Mouse (Mus musculus) heart, adult 11 months (tissue): ENCODE measurements around the gene Aagab.

ENCODE experiments used
- DNase-seq: peaks from one replicate; pipeline ENCODE4 v3.0.0; 2022

Aagab gene

GRCm38 (mm10) chr9:63649841-63650545 lies 47.5 kb downstream of the Aagab start:
- peak; percentile 93 for DNase-seq

GRCm38 (mm10) chr9:63650905-63651304 lies 48.4 kb downstream of the Aagab start:
- DNase-seq: peak; percentile 97

DNA sequence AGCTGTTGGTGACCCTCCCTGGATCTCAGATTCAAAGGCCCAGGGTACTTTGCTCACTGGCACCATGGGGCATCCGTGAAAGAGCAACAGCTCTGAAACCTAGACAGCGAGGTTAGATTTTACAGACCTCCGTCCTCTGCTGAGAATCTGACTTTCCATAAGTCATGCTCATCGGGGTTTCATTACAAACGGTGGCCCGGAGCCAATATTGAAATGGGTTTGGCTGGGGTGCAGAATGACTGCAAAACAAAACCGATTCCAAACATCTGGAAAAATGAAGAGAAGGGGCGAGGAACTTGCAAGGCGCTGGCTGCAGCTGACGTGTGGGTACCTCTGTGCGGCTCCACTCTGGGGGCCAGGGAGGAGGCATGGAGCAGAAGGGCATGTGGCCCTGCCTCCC lies 49.1 kb downstream of the Aagab start:
- DNase-seq: peak; percentile 95

DNA sequence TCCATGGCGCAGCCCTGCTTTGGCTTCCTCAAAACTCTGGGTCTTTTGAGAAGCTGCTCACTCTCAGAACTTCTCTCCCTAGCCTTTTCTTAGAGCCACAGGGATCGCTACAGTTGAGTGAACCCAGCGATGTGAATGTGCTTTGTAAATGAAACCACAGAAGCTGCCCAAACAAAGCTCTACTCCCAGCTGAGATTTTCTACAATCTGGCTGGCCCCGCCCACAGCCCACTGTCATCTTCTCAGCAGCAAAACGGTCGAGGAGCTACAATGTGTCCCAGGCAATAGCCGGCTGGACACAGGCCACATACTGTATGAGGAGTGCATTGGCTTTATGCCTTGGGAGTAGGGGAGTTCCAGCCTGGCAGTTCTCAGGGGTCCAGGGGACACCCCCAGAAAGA lies 51.2 kb downstream of the Aagab start:
- DNase-seq: peak; percentile 92

GRCm38 (mm10) chr9:63654575-63654974 lies 52.1 kb downstream of the Aagab start:
- DNase-seq: peak; percentile 93

DNA sequence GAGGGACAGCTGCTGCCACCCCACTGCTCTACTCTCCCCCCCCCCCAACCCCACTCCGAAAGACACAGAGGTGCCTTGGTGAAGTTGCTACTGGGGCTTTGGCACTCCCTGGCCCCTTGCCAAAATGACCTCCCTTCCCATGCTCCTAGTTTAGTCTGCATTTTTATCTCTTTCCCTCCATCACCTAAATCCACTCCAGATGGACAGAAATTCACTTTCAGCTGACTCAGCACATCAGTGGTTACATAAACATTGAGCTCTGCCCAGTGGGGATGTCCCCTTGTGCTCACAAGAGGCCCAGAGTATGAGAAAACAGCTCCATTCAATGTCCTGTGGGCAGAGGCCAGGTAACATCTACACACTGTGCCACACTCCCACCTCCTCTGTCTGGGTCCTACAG lies 52.6 kb downstream of the Aagab start:
- DNase-seq: no peak

DNA sequence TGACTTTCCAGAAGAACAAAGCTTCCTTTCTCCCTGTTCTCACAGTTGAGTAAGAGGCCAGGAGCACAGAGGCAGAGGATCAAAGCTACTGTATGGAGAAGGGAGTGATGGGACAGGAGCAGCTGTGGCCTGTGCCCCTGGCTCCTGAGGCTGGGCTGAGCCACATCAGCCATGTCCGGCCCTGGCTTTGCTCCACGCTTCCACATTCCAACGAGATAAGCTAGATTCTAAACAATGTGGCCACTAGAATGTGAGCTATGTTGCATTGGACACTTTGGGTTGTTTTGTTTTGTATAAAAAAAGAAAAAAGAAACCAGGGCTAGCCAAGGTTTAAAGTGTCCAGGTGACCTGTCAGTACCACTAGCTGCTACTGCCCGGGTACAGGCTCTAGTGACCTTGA lies 54.7 kb downstream of the Aagab start:
- peak; percentile 92 for DNase-seq

DNA sequence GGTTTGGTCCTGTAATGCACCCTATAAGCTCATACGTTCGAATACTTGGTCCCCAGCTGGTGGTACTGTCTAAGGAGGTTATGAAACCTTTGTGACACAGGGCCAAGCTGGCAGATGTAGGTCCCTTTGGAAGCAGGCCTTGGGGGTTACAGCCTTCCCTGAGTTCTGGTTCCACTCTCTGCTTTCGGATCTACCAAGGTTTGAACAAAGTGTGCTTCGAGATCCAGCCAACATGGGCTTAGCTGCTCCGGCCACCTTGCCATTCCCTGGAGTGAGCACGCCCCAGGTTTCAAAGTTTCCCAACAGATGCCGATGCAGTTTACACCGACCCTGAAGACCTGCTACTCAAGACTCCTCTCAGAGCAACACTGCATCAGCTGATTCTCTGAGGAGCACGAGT lies 56.0 kb downstream of the Aagab start:
- no peak for DNase-seq

DNA sequence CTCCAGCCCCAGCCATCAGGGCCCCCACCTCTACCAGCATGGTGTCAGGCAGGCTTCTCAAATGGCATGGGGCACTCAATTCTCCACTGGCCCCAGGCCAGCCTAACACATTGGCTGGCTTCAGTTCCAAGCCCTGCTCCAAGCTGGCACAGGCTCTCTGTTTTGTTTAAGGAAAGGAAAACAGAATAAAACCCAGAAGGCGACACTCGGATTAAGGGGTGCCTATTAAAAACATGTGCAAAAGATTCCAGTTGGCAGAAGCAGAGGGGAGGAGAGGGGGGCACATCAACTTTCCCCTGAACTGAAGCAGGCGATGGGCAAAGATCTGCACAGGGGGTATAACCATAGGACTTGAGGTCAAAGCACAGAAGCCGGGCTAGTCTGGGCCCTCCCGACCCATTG lies 56.5 kb downstream of the Aagab start:
- DNase-seq: peak; percentile 93

- DNase-seq: no peak
Measured at GRCm38 (mm10) chr9:63660061-63660460, 57.6 kb downstream of the Aagab start.

DNA sequence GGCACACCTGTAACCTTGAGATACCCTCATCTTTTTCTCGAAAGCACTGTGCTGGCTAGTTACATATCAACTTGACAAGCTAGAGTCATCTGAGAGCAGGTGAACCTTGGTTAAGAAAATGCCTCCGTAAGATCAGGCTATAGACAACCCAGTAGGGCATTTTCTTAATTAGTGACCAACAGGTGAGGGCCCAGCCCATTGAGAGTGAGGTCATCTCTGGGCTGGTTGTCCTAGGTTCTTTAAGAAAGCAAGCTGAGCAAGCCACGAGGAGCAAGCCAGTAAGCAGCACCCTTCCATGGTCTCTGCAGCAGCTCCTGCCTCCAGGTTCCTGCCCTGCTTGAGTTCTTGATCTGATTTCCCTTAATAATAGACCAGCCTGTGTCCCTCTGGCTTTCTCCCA lies 58.2 kb downstream of the Aagab start:
- DNase-seq: no peak

DNA sequence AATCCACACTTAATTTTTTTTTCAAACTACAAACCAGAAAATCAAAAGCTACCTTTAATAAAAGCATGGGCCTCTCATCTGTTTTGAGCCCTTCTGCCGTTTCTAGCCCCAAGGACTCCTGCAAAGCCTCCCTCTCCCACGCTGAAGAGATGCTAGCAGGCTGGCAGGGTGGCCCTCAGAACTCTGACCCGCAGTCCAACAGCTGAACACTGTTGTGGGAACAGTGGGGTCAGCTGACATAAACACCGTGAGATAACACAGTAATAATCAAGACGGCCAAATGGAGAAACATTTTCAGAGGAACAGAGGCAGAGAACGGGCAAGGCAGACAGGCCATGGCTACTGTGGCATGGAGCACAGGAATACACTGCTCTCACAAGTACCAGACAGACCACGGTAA lies 60.3 kb downstream of the Aagab start:
- DNase-seq: no peak

- DNase-seq: no peak
Measured at GRCm38 (mm10) chr9:63663222-63663621, 60.8 kb downstream of the Aagab start.

GRCm38 (mm10) chr9:63664300-63664745 lies 61.9 kb downstream of the Aagab start:
- no peak for DNase-seq

- no peak for DNase-seq
Measured at GRCm38 (mm10) chr9:63664792-63665646, 62.6 kb downstream of the Aagab start.

DNA sequence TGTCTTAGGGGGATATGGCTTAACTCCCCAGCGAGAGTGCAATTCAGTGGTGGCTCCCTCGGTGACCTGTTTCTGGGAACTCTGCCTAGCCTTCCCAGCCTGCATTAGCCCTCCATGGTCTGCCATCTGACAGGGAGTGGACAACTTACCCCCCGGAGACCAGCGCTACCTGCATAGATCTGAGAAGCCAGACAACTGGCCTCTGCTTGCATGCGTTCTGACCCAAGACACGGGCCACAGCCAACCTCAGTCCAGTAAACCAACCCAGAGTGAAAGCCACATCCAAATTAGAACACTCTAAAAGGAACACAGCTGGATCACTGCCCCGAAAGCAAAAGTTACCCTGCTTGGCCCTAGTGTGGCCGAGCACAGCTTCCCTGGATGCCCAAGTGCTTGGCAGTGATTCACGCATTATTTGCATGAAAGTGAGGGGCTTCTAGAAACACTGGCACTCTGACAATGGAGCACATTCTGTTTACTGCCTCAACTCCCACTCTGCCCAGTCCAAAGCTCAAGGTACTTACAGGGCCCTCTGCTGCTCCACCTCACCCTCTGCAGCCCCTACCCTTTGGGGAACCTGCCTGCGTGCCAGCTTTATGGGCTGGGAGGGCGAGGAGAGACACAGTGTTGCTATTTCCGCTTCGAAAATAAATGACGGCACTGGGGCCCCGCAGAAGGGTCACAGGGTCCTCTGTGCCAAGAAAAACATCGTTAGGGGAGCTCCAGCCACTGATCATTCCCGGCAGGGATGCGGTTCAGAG lies 64.3 kb downstream of the Aagab start:
- peak; percentile 97 for DNase-seq

DNA sequence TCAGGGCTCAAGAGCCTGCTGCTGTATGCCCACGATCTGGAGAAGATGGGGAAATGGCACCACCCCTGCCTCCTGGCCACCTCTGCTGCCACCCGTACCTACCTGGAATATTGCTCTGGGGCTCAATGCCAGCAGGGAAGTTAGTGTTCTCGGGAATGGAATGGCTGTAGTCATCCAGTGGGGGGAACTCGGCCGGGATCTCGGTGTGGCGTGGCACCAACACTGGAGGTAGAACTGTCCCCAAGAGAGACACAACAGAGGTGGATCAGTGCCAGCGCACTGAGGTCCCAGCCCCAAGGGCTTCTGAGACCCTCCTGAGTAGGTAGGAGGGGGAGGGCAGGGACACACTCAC lies 64.9 kb downstream of the Aagab start:
- DNase-seq: no peak

GRCm38 (mm10) chr9:63668621-63669020 lies 66.2 kb downstream of the Aagab start:
- DNase-seq: no peak

- DNase-seq: no peak
Measured at GRCm38 (mm10) chr9:63669816-63670215, 67.4 kb downstream of the Aagab start.

DNA sequence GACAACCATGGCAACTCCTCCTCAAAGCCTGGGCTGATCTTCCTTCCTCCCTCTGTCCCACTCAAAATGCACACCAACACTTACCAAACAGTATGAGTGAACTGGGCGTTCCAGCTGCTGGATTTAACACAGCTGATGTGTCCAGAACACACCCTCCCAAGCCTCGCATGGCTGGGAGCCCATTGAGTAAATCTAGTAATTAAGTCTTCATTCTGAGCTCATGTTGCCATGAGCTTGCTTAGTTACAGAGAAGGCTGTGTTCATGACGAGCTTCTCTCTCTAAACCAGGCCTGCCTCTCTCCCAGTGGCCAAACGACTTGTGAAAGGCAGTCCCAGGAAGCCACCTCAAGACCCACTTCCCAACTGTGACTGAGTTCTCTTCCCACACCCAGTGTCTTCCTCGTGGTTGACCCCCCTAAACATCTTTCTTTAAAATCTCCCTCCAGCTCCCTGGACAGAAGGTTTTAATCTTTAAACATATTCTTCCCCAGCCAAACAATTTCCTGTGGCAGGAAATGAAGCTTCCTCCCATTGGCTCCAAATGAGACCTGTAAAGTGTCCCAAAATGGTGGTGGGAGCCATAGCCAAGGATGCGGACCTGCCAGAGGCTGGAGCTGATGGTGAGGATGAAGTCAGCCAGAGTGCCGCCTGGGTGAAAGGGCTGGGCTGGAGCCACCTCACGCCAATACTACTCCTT lies 70.5 kb downstream of the Aagab start:
- DNase-seq: peak; percentile 97

DNA sequence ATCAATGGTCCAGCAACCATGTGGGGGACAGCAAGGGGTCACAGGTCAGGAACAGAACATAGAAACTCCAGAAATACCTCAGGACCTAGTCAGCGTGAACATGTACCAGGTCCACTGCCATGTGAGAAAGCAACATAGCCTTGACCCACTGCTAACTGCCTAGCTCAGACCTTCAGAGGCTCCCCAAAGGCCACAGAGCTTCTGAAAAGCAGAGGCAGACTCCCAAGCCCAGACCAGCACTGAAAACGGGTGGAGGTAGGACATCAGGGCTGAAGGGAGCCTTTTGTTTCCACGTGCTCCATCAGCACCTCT lies 71.0 kb downstream of the Aagab start:
- DNase-seq: no peak

GRCm38 (mm10) chr9:63674613-63675012 lies 72.2 kb downstream of the Aagab start:
- peak; percentile 95 for DNase-seq

GRCm38 (mm10) chr9:63677621-63678020 lies 75.2 kb downstream of the Aagab start:
- DNase-seq: peak; percentile 97
